Mouse (Mus musculus): Measurements from ENCODE around the gene C030005K15Rik. TPM values are rescaled to one million over a fixed set of nuclear protein-coding genes. Genes with fewer than 3 reads are reported as not detected.

The C030005K15Rik gene
- total and polyA plus RNA-seq, 3 experiments: not detected

GRCm38 (mm10) chr10:97718021-97718420 is 8.5 kb downstream of the C030005K15Rik start:
- Histone ChIP-seq H3K27me3 (replicated peaks) (no peaks in the 10 kb centered on the region), H3K9me3 (replicated peaks; ENCODE audit: low read length) (no peaks in the 10 kb centered on the region), H3K4me1 (ENCODE audit: control insufficient read depth in 1 of 2, insufficient read depth in 2 of 2) (no peaks in the 10 kb centered on the region), H3K4me3 (replicated peaks in 1 of 3; ENCODE audit: low read depth in 2 of 3, low read length in 2 of 3, poor library complexity in 1 of 3) (no peak overlapping the region), H3K9ac (ENCODE audit: insufficient read depth, low read depth) (no peak overlapping the region), H3K79me2 (replicated peaks; ENCODE audit: control insufficient read depth, extremely low read depth, insufficient read depth, poor library complexity, severe bottlenecking) (no peaks in the 10 kb centered on the region), H3K4me2 (ENCODE audit: insufficient read depth, low read depth, poor library complexity, severe bottlenecking) (no peak overlapping the region), H3K27ac (ENCODE audit: insufficient read depth, low read depth) (no peak overlapping the region), H3K36me3 (replicated peaks in 1 of 2; ENCODE audit: control insufficient read depth in 1 of 2, insufficient read depth in 1 of 2, low read length in 1 of 2) (no peaks in the 10 kb centered on the region)
- dilution Hi-C loops (cut with MboI; ENCODE audit: extremely low pct_ligation_motif_present, extremely low pct_unique_long_range_greater_than_20kb, low sequenced_read_pairs): no loop called here
- no peak for TF ChIP-seq HCFC1 (IDR thresholded peaks at IDR 0.05; ENCODE audit: low read depth, low read length)
- TF ChIP-seq MYC (IDR thresholded peaks at IDR 0.05; ENCODE audit: low read depth, low read length): no peak
- TF ChIP-seq BHLHE40 (IDR thresholded peaks at IDR 0.05; ENCODE audit: low read depth, low read length): no peak
- no peak for TF ChIP-seq SIN3A (IDR thresholded peaks at IDR 0.05; ENCODE audit: low read length)
- no peak for TF ChIP-seq PAX5 (IDR thresholded peaks at IDR 0.05; ENCODE audit: low read length)
- TF ChIP-seq ZMIZ1 (IDR thresholded peaks at IDR 0.05; ENCODE audit: low read depth, low read length): no peak
- TF ChIP-seq USF1 (IDR thresholded peaks at IDR 0.05; ENCODE audit: low read depth, low read length): no peak
- TF ChIP-seq GABPA (IDR thresholded peaks at IDR 0.05; ENCODE audit: insufficient replicate concordance, low read depth, low read length): no peak
- TF ChIP-seq MAZ (IDR thresholded peaks at IDR 0.05; ENCODE audit: low read depth, low read length): no peak
- TF ChIP-seq E2F4 (IDR thresholded peaks at IDR 0.05; ENCODE audit: insufficient replicate concordance, low read depth, low read length): no peak
- TF ChIP-seq SMC3 (IDR thresholded peaks at IDR 0.05; ENCODE audit: low read depth, low read length): no peak
- TF ChIP-seq MAX (IDR thresholded peaks at IDR 0.05; ENCODE audit: low read length): no peak
- TF ChIP-seq JUN (IDR thresholded peaks at IDR 0.05; ENCODE audit: insufficient read depth, low read depth, low read length): no peak
- no peak for DNase-seq (ENCODE audit: extremely low read depth)
- in situ Hi-C loops (cut with MboI; ENCODE audit: low pct_ligation_motif_present, low pct_unique_long_range_greater_than_20kb, low sequenced_read_pairs): no loop called here

- no peak for DNase-seq (ENCODE audit: extremely low read depth)
- TF ChIP-seq ETS1 (conservative IDR thresholded peaks at IDR 0.05; ENCODE audit: low read depth, low read length) (no peak), CHD2 (IDR thresholded peaks at IDR 0.05; ENCODE audit: low read length) (no peak), TBP (conservative IDR thresholded peaks at IDR 0.05; ENCODE audit: low read depth, low read length) (no peak), ELF1 (IDR thresholded peaks at IDR 0.05; ENCODE audit: low read depth, low read length) (no peak), PAX5 (IDR thresholded peaks at IDR 0.05; ENCODE audit: low read length) (no peak), UBTF (IDR thresholded peaks at IDR 0.05; ENCODE audit: low read depth, low read length) (no peak), MXI1 (IDR thresholded peaks at IDR 0.05; ENCODE audit: low read depth, low read length) (no peak), JUND (conservative IDR thresholded peaks at IDR 0.05; ENCODE audit: low read depth, low read length) (no peak), ZC3H11A (IDR thresholded peaks at IDR 0.05; ENCODE audit: low read depth, low read length) (no peak), MAX (IDR thresholded peaks at IDR 0.05; ENCODE audit: low read length) (no peak), JUN (IDR thresholded peaks at IDR 0.05; ENCODE audit: insufficient read depth, low read depth, low read length) (no peak), POLR2AphosphoS2 (IDR thresholded peaks at IDR 0.05; ENCODE audit: low read depth, low read length) (no peak), TCF12 (IDR thresholded peaks at IDR 0.05; ENCODE audit: low read depth, low read length) (no peak), HCFC1 (IDR thresholded peaks at IDR 0.05; ENCODE audit: low read depth, low read length) (no peak), USF1 (IDR thresholded peaks at IDR 0.05; ENCODE audit: low read depth, low read length) (no peak), RAD21 (IDR thresholded peaks at IDR 0.05; ENCODE audit: low read depth, low read length) (no peak)
Observed at GRCm38 (mm10) chr10:97717233-97717632, 9.3 kb downstream of the C030005K15Rik start.

More at GRCm38 (mm10) chr10:97717233-97717632, 9.3 kb downstream of the C030005K15Rik start:
- Histone ChIP-seq H3K4me2 (ENCODE audit: insufficient read depth, low read depth, poor library complexity, severe bottlenecking) (no peak overlapping the region), H3K27ac (ENCODE audit: insufficient read depth, low read depth) (no peak overlapping the region), H3K36me3 (replicated peaks in 1 of 2; ENCODE audit: control insufficient read depth in 1 of 2, insufficient read depth in 1 of 2, low read length in 1 of 2) (no peaks in the 10 kb centered on the region), H3K27me3 (replicated peaks) (no peaks in the 10 kb centered on the region), H3K4me1 (ENCODE audit: control insufficient read depth in 1 of 2, insufficient read depth in 2 of 2) (no peaks in the 10 kb centered on the region), H3K9ac (ENCODE audit: insufficient read depth, low read depth) (no peak overlapping the region), H3K4me3 (replicated peaks in 1 of 3; ENCODE audit: low read depth in 2 of 3, low read length in 2 of 3, poor library complexity in 1 of 3) (no peak overlapping the region), H3K79me2 (replicated peaks; ENCODE audit: control insufficient read depth, extremely low read depth, insufficient read depth, poor library complexity, severe bottlenecking) (no peaks in the 10 kb centered on the region), H3K9me3 (replicated peaks; ENCODE audit: low read length) (no peaks in the 10 kb centered on the region)
- dilution Hi-C loops (cut with MboI; ENCODE audit: extremely low pct_ligation_motif_present, extremely low pct_unique_long_range_greater_than_20kb, low sequenced_read_pairs): no loop called here
- in situ Hi-C loops (cut with MboI; ENCODE audit: low pct_ligation_motif_present, low pct_unique_long_range_greater_than_20kb, low sequenced_read_pairs): no loop called here
